Mouse (Mus musculus): Measurements from ENCODE around the gene Pcgf3.

Pcgf3 gene

DNA sequence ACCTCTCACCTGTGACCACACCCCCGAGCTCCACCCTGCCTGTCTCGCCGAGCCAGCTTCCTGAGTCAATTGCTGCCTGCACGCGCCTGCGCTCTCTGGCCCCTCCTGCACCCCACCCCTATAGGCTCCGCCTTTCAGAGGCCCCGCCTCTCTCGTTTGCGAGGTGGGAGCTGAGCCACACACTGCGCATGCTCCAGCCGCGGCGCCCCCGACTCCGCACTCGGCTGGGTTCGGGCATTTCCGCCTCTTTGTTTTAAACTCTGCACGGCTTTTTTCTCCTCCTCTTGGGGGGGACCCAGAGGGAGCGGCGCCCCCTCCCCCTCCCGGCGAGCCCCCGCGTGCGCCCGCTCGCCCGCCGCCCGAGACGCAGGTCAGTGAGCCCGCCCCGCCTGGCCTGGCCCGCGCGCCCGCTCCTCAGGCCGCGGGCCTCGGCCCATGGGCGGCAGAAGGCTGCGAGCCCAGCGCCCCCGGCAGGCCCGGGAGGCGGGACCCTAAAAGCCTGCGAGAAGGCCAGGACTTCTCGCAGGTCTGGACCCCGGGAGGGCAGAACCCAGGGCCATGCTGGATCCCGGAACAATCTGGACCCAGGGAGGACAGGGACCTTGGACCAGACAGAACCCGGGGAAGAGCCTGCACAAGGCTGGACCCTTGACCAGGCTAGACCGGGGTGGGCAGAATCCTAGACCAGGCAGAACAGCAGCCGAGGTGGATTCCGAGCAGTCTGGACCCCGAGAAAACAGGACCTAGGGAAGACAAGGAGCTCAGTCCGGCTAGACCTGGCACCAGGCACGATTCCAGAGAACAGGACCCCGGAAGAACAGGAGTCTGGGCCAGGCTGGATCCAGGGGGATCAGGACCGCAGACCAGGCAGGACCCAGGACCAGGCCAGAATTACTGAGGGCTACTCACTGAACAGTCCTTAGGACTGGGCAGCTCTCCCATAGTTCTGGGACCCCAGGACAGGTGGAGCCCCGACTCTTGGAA, at the start of gene Pcgf3:
TSS of gene Pcgf3 (plus strand) at position 151 of the 984 bp plus-strand sequence.
- peak; percentile 95 for DNase-seq (ENCODE audit: low read depth, low spot score)

- no peak for DNase-seq (ENCODE audit: low read depth, low spot score)
Measured at GRCm38 (mm10) chr5:108414711-108415110, 46.3 kb upstream of the Pcgf3 start.

DNA sequence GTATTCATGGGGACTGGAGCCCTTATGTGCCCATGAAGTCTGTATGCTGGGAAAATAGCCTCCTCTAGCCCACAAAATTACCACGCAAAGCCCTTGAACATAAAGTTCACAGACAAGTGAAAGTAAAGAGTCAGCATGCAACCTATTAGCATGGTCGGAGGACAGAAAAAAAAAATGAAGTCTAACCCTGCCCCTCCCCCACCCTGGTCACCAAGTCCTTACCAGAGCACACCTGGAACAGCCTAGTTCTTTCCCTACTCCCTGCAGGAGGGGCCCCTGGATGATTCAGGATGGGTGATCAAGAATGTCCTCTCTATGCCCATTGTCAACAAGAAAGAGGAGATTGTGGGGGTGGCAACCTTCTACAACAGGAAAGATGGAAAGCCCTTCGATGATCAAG, 38.3 kb upstream of the Pcgf3 start:
- DNase-seq (ENCODE audit: low read depth, low spot score): no peak

DNA sequence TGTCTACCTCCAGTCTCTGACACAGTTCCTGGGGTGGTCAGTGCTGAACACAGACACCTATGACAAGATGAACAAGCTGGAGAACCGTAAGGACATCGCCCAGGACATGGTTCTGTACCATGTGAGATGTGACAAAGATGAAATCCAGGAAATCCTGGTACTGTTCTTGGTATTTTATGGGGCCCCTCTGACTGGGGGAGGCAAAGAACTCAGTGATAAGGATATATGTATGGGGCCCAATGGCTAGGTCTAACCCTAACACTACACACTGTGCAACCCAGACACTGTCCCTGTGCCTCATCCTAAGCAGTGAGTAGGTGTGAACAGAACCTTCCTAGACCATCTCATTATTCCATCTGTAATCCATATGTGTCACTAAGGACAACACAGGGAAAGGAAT, 37.6 kb upstream of the Pcgf3 start:
- no peak for DNase-seq (ENCODE audit: low read depth, low spot score)

DNA sequence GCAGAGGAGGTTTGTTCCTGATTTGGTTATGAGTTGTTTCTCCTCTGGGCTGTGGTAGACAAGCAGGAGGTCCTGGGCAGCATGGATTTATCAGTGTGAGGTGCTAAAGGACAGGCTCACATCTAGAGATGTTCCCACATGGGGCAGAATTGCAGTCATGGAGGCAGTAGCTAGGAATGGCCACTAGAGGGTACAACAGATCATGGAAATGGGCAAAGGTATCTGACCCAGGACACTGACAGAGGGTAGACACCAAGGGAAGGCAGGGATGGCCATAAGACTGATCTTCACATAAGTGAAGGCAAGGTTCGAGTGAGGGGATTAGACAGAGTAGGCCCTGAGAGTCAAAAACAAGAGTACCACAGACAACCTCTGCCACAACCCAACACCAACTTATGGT, 33.8 kb upstream of the Pcgf3 start:
- DNase-seq (ENCODE audit: low read depth, low spot score): no peak

DNA sequence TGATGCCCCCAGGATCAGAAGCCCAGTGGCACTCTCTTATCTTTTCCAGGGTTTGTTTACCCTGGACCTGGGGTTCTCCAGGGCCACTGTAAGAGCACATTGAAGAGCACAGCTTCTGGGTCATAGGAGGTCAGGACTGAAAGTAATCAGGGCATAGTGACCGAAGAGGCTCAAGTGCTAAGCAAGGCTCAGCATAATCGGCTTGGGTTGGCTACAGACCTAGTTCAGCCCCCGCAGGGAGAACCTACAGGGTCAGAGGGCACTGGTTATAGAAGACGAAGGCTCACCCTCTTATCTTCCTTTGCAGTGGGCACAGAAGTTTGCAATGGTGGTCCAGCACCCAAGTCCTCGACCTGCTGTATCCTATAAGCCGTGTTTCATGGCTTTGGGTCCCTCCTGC, 29.8 kb upstream of the Pcgf3 start:
- DNase-seq (ENCODE audit: low read depth, low spot score): no peak

- DNase-seq (ENCODE audit: low read depth, low spot score): peak; percentile 93
Measured at GRCm38 (mm10) chr5:108433804-108434587, 27.0 kb upstream of the Pcgf3 start, which contains the start of gene Atp5k. Gene Atp5k (minus strand): TSS chr5:108434448.

- peak; percentile 90 for DNase-seq (ENCODE audit: low read depth, low spot score)
Measured at GRCm38 (mm10) chr5:108436101-108436500, 24.9 kb upstream of the Pcgf3 start.

DNA sequence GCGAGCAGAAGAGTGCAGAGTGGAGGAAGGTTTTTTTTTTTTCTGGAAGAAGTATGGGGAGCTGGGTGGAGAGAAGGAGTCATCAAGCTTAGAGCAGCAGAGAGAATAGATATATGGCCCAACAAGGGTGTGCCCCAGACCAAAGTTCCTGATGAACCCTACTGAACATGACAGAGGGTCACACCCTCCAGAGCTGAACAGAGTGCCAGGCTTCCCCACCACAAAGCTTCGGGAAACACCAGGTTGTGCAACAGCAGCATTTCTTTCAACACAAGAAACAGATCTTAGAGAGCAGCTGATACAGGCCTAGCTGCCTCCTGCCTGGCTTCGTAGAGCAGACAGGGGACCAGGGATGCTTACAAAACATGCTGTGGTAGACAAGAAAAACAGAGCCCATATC, 14.1 kb upstream of the Pcgf3 start:
- no peak for DNase-seq (ENCODE audit: low read depth, low spot score)

- DNase-seq (ENCODE audit: low read depth, low spot score): no peak
Measured at GRCm38 (mm10) chr5:108447857-108448256, 13.2 kb upstream of the Pcgf3 start.

DNA sequence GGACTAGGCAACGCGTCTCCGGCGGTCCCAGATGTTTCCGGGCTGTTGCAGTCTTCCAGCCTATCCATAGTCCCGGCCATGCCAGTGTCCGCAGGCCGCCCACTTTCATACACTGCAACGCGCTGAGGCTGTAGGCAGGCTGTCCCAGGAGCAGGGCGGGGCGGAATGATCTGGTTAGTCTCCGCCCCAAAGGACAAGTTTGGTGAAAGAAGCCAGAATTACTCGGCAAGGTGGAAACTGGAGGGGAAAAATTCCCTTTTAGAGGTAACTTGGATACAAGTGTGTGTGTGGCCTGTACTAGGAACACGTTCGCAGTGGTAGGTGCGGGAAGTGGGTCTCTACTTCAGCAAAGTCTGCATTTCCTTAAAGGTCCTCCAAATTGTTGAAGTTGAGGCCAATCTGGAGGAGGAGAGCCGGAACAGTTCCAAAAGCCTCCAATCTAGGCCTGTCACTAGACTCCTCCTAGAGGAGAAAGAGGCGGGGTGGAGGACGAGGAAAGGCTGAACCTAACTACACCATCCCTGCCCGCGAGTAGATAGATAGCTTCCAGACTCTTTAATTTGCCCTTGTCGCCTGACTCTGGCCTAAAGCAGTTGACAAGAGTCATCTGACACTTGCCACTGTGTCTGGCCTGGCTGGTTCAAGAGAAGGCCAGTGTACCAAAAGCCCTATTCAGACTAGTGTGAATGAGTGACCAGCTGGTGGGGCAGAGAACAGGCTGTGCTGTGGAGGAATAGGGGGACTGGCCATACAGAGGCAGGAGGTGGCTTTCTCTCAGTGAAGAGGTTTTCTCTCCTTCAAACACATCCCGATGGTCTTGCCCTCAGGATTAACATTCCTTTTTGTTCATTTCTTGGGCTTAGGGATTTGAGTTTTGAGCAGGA, 12.0 kb upstream of the Pcgf3 start, which contains the start of gene Mfsd7a:
TSS of gene Mfsd7a (minus strand) at position 107 of the 884 bp plus-strand sequence.
- DNase-seq (ENCODE audit: low read depth, low spot score): peak; percentile 45

DNA sequence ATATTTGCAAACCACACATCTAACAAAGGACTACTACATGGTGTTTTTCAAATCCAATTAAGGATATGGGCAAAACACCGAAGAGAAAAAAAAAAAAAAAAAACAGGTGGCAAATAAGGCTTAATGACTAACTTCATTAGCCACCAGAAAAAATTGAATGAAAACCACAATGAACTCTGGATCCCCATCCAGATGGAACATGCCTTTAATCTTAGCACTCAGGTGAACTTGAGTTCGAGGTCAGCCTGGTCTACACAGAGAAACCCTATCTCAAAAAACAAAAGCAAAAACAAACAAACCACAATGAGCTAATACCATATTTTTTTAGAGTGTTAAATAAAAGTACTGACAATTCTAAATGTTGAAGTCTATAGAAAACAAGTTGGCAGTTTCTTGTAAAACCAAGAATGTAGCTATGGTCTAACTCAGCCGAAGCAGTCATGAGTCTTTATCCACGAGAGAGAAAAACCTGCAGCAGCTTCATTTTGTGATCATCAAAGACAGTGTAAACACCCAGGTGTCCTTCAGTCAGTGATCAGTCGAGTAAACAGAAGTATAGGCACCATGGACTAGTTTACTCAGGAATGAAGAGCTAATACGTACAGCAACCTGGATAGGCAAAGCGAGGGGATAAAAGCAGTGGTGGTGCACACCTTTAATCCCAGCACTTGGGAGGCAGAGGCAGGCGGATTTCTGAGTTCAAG, 10.0 kb upstream of the Pcgf3 start:
- no peak for DNase-seq (ENCODE audit: low read depth, low spot score)

- DNase-seq (ENCODE audit: low read depth, low spot score): no peak
Measured at GRCm38 (mm10) chr5:108451611-108452010, 9.4 kb upstream of the Pcgf3 start.

GRCm38 (mm10) chr5:108452422-108452821, 8.6 kb upstream of the Pcgf3 start:
- no peak for DNase-seq (ENCODE audit: low read depth, low spot score)

GRCm38 (mm10) chr5:108454094-108454493, 6.9 kb upstream of the Pcgf3 start:
- DNase-seq (ENCODE audit: low read depth, low spot score): no peak

- DNase-seq (ENCODE audit: low read depth, low spot score): no peak
Measured at GRCm38 (mm10) chr5:108458706-108459105, 2.3 kb upstream of the Pcgf3 start.

DNA sequence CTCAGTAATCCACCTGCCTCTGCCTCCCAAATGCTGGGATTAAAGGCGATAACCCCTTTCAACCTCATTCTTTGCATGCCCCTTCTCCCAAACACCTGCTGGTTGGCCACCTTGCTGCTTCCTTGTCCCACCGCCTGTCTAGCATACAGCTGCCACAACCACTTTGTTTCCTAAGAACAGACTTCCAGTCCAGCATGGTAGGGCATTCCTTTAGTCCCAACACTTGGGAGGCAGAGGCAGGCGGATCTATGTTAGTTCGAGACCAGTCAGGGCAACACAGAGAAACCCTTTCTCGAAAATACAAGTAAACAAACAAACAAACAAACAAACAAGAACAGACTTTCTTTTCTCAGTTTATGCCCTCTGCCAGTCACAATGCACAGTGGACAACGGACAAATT, 571 bp upstream of the Pcgf3 start:
- DNase-seq (ENCODE audit: low read depth, low spot score): no peak

DNA sequence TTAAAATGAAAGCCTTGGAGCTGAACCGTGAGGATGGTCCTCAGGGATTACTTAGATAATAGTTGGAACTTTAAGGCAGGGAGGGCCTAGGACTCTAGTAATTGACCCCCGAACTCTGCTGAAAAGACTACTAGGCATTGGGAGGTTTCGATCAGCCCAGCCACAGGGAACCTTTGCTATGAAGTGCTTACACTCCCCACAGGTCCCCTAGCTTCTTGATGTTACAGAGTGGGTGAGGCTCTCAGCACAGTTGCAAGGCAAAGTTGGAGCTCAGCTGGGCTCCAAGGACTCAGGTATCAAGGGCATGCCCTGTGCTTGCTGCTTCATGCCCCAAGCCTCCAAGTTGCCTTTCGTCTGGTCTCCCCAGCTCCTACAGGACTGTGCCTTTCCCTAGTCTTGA, 1.4 kb downstream of the Pcgf3 start:
- no peak for DNase-seq (ENCODE audit: low read depth, low spot score)

DNA sequence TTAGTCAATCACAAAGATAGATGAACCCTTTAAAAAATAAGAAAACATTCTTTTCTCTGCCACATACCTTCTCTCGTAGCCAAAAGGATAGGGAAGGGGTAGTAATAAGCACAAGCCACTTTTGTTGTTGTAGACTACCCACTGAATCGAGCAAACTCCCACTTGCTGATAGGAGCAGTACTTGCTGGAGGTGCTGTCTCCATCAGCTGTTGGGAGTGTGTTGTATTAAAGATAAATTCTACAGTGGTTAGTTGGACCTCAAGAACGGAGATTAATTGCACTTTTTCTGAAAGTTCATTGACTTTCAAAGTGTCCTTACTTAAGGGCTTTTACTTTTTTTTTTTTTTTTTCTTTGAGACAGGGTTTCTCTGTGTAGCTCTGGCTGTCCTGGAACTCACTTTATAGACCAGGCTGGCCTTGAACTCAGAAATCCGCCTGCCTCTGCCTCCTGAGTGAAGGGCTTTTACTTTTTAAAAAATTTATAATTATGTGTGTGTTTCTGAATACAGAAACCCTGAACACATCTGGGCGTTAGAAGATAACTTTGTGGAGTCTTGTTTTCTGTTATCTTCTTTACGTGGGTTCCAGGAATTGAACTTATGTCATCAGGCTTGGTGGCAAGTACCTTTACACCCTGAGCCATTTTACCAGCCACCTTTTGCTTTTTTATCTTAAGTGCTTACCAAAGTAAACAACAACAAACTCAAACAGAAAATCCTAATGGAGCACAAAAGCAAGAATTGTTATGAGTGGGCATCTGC, 4.3 kb downstream of the Pcgf3 start:
- DNase-seq (ENCODE audit: low read depth, low spot score): no peak

DNA sequence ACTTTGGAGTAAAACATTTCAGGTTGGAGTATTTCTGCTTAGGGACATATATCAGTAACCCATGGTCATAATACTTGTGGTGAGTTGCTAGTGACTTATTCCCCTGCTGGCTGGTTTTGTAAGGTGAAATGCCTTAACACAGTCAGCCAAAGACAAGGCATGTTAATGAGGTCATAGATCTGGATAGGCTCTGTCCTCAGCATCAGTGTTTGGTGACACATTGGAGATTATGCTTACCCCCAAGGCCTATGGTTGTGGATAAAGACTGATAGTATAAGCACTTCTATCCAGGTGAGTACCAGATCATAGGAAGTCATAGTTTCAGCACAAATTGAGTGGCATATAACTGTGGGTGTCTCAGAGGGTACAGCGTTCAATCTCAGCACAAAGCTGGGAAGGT, 5.6 kb downstream of the Pcgf3 start:
- no peak for DNase-seq (ENCODE audit: low read depth, low spot score)
